Mouse (Mus musculus) left cerebral cortex, postnatal 25 days (tissue): ENCODE data around the gene Cldn34b2. TPM values are rescaled to one million over a fixed set of nuclear protein-coding genes. Genes with fewer than 3 reads are reported as not detected.
"Not testable (repeated sequence)": the region's sequence is repeated elsewhere in the genome, so short reads cannot be mapped to it uniquely, and the experiment has no call there.

ENCODE experiments used
- DNase-seq, 2 experiments: peaks; one replicate each; pipeline ENCODE4 v3.0.0; 2022; ENCODE audit warnings: low spot score in 2 of 2, mixed read lengths in 1 of 2
- intact Hi-C: fragments of 180-260 bp; cut with DNase I; formaldehyde crosslinking; loops from one replicate; pipeline ENCODE4 v1.15.1; 2025
- total RNA-seq, 2 experiments: library from RNA; stranded (reverse); gene quantifications; 2 replicates each; pipeline ENCODE4 v1.2.3; 2021

Cldn34b2 gene
- total RNA-seq = not detected

GRCm38 (mm10) chrX:155128312-155128711 lies at the start of gene Cldn34b2:
Gene Cldn34b2 (minus strand): TSS chrX:155128412.
- intact Hi-C loops = not testable (repeated sequence)

GRCm38 (mm10) chrX:155177640-155178039 lies 49.4 kb upstream of the Cldn34b2 start:
- DNase-seq = no peak
- intact Hi-C loops = no loop called here

More at GRCm38 (mm10) chrX:155128312-155128711, at the start of gene Cldn34b2:
- DNase-seq = not testable (repeated sequence)

- DNase-seq = no peak
These were observed 49.0 kb upstream of the Cldn34b2 start for GRCm38 (mm10) chrX:155177230-155177629.

GRCm38 (mm10) chrX:155175568-155175967 lies 47.4 kb upstream of the Cldn34b2 start:
- no peak for DNase-seq
- intact Hi-C loops = no loop called here

More at GRCm38 (mm10) chrX:155177230-155177629, 49.0 kb upstream of the Cldn34b2 start:
- intact Hi-C loops = no loop called here

- intact Hi-C loops = no loop called here
- DNase-seq = peak in 1 of 2 experiments; percentile 1
These were observed 44.1 kb upstream of the Cldn34b2 start for GRCm38 (mm10) chrX:155172310-155172709.

GRCm38 (mm10) chrX:155171754-155172153 lies 43.5 kb upstream of the Cldn34b2 start:
- no peak for DNase-seq
- intact Hi-C loops = no loop called here

GRCm38 (mm10) chrX:155169886-155170285 lies 41.7 kb upstream of the Cldn34b2 start:
- no peak for DNase-seq
- intact Hi-C loops = no loop called here

GRCm38 (mm10) chrX:155167667-155168066 lies 39.5 kb upstream of the Cldn34b2 start:
- DNase-seq = no peak
- intact Hi-C loops = no loop called here

- no peak for DNase-seq
- intact Hi-C loops = no loop called here
These were observed 38.1 kb upstream of the Cldn34b2 start for GRCm38 (mm10) chrX:155166313-155166712.

GRCm38 (mm10) chrX:155163553-155163952 lies 35.3 kb upstream of the Cldn34b2 start:
- intact Hi-C loops = no loop called here
- no peak for DNase-seq

- intact Hi-C loops = no loop called here
- no peak for DNase-seq
These were observed 23.7 kb upstream of the Cldn34b2 start for GRCm38 (mm10) chrX:155151868-155152267.

- intact Hi-C loops = loop anchor here (5.0 kb wide), 2 partner anchors 68 to 173 kb away; no protein-coding TSS in a partner anchor
- DNase-seq = peak; percentile 5 to 36
These were observed 16.5 kb upstream of the Cldn34b2 start for GRCm38 (mm10) chrX:155144718-155145117.

GRCm38 (mm10) chrX:155098024-155098423 lies 30.2 kb downstream of the Cldn34b2 start:
- intact Hi-C loops = no loop called here
- peak; percentile 9 to 39 for DNase-seq

GRCm38 (mm10) chrX:155093566-155093965 lies 34.6 kb downstream of the Cldn34b2 start, which contains the start of gene Magea2:
Gene Magea2 (minus strand): TSS chrX:155093666.
- DNase-seq, intact Hi-C loops: not testable (repeated sequence)

GRCm38 (mm10) chrX:155089693-155090092 lies 38.5 kb downstream of the Cldn34b2 start, which contains the start of gene Magea1:
Gene Magea1 (minus strand): TSS chrX:155089793.
- DNase-seq, intact Hi-C loops: not testable (repeated sequence)

Other genes with a start within 250 kb of the Cldn34b2 start
- gene Cldn34b1, start 238.1 kb downstream of the Cldn34b2 start, total RNA-seq = not detected
- not detected for gene Magea6, start 192.4 kb downstream of the Cldn34b2 start, total RNA-seq
- not detected for gene Magea3, start 178.9 kb downstream of the Cldn34b2 start, total RNA-seq
- gene Magea8, start 132.6 kb downstream of the Cldn34b2 start, total RNA-seq = not detected
- not detected for gene Magea5, start 65.3 kb downstream of the Cldn34b2 start, total RNA-seq
- gene Magea1, start 38.6 kb downstream of the Cldn34b2 start, total RNA-seq = not detected
- not detected for gene Magea2, start 34.7 kb downstream of the Cldn34b2 start, total RNA-seq
- gene Sat1, start 88.0 kb upstream of the Cldn34b2 start, total RNA-seq = 10 to 100 TPM; 67.6 to 78.0 TPM
- 10 to 100 TPM; 18.1 to 19.2 TPM for gene Acot9, start 134.0 kb upstream of the Cldn34b2 start, total RNA-seq
- gene Prdx4, start 212.3 kb upstream of the Cldn34b2 start, total RNA-seq = 10 to 100 TPM; 21.4 to 23.8 TPM